Mouse (Mus musculus) right cerebral cortex, postnatal 10 days (tissue): ENCODE measurements around the gene Aloxe3.

Experiments
- DNase-seq, 2 experiments: peaks; one replicate each; pipeline ENCODE4 v3.0.0; 2021; ENCODE audit warnings: low spot score in 2 of 2

The Aloxe3 gene

DNA sequence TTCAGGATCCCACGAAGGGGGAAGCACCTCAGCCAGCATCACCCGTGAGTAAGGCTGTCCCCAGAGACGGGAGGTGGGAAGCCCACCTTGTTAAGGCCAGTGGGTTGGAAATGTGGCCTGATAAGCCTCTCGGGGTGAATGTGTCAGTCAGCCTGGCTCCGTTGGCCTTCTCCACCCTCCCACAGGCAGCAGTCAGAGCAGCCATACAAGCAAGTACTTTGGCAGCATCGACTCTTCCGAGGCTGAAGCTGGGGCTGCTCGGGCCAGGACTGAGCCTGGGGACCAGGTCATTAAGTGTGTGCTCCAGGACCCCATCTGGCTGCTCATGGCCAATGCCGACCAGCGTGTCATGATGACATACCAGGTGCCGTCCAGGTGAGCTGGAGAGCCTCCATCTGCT lies 18.0 kb upstream of the Aloxe3 start:
- peak in 1 of 2 experiments; percentile 36 for DNase-seq

DNA sequence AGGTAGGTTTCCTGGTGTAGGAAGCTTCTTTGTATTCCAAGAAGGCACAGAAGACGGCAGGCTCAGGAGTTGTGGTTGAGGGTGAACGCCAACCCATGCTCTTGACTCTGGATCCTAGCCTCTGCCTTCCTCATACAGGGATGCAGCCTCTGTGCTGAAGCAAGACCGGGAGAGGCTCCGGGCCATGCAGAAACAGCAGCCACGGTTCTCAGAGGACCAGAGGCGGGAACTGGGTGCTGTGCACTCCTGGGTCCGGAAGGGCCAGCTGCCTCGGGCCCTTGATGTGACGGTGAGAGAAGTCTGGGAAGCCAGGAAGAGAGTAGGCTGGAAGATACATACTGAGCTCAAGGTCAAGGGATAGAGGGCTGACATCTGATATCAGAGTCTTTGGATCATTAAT lies 17.5 kb upstream of the Aloxe3 start:
- peak in 1 of 2 experiments; percentile 28 for DNase-seq

DNA sequence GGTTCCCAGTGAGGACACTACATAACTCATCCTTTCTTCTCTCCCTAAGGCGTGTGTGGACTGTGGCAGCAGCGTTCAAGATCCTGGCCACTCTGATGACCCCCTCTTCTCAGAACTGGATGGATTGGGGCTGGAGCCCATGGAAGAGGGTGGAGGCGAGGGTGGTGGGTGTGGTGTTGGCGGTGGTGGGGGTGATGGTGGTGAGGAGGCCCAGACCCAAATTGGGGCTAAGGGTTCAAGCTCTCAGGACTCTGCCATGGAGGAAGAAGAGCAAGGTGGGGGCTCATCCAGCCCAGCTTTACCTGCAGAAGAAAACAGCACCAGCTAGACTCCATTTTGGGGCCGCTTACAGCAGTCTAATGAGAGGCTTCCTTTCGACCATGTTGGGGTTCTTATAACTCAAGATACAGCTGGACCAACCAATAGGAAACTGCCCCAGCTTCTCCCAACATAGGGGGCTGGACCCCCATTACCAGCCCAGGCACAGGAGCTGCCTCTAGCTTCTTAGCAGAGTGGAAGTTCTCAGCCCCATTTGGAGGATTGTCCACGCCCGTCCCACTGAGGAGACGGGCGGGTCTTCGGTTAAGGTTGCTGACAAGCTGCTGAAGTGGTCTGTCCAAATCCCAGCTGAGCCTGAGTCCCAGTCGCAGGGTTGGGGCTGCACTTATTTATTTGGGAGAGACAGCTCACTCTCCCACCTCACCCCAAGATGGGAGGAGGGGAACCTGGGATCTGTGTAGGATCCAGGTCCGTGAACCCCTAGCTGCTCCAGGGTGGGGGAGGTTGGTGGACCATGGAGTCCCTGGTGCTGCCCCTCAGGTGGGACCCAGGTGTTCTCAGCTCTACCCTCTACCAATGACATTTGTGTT lies 16.4 kb upstream of the Aloxe3 start:
- peak in 1 of 2 experiments; percentile 42 for DNase-seq

DNA sequence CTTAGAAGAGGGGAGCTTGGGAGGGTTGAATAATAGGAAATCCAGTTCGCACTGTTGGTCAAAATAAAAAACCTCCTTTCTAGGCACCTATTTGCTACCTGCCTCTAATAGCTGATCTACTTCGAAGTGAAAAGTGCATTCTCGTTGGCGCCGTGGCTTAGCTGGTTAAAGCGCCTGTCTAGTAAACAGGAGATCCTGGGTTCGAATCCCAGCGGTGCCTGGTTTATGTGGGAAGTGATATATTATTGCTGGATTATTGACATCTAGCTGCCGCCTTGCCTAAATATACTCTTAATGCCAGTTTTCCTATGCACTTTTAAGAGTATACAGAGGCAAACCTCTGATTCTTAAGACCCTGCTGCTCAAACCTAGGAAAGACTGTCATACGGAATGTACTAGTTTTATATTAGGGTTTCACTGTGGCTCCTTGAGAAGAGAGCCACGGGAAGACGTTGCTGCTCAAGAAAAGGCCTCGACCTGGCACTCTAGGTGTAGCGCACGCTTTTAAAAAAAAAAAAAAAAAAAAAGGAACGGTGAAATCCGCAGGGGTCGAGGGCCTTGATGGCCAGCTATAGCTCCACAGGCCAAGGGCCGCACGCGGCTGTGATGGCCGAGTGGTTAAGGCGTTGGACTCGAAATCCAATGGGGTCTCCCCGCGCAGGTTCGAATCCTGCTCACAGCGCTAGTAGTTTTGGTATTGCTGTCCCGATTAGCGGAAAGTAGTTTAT lies 15.2 kb upstream of the Aloxe3 start:
- DNase-seq: peak; percentile 91 to 95

DNA sequence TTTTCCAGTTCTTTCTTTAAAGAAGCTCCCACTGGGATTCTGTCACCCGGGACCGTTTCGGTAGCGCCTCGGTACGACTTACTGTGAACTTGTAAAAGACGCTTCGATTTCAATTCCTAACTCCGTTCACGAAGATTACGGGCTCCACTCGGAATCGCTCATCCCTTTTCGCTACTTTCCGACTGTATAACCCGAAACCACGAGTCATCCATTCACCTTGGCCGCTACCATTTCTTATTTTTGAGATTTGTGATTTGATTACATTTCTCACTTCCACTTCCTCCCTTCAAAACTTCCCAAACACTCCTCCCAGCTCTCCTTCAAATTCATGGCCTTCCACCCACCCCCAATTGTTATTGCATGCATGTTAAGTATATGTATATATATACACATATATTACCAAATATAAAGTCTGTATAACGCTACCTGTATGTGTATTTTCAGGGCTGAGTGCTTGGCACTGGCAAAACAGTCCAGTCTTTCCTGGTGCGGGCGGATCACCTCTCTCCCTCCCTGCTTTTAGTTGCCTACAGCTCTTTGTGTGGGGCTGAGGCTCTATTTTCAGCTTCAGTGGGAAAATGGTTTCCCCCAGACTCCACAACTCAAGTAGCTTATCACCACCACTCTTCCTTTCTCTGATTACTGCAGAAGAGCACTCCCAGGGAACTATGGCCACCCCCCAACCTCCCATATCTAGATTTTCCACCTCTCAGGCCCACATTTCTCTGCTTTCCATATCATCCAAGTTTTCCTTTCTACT lies 14.5 kb upstream of the Aloxe3 start:
- DNase-seq: no peak

DNA sequence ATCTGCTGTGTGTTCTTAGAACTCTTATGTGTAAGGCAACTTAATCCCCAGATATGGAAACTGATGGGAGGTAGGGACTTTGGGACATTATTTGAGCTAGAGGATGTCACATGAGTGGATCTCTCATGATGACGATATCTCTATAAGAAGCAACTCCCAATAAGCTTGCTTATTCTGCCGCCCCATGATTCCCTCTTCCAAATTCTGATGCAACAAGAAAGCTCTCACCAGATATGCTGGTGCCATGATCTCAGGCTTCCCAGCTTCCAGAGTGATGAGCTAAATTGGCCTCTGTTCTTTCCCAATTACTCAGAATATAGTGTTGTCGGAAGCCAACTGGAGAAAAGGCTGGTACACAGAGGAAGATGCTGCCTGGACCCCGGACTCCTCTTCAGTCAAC lies 13.8 kb upstream of the Aloxe3 start:
- DNase-seq: peak in 1 of 2 experiments; percentile 60

DNA sequence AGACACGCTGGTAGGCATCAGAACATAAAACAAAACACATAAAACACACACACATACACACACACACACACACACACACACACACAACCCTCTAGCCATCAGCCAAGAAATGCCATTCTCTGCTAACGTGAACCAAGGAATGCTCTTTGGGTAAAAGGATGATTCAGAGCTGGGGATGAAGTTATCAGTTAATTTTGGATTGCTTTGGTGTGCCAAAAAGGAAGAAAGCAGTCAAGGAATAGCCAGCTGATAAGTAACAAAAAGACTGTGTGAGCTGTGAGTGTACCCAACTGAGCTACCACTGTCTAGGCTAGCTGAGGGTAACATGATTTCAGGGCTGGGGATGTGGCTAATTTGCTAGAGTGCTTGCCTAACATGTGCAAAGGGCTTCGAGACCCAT lies 11.7 kb upstream of the Aloxe3 start:
- no peak for DNase-seq

DNA sequence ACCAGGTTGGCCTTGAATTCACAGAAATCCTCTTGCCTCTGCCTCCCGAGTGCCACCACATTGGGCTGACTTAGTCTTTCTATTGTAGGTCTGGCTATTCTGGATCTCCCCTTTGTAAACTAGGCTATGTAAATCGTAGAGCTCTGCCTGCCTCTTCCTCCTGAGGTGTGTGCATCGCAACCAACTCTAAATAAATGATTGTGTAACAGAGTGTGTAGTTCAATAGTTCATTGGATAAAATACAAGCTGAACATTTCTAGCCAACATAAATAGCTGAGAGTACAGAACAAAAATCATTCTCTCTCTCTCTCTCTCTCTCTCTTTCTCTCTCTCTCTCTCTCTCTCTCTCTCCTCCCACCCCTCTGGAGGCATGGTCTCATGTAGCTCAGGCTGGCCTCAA lies 11.1 kb upstream of the Aloxe3 start:
- no peak for DNase-seq

DNA sequence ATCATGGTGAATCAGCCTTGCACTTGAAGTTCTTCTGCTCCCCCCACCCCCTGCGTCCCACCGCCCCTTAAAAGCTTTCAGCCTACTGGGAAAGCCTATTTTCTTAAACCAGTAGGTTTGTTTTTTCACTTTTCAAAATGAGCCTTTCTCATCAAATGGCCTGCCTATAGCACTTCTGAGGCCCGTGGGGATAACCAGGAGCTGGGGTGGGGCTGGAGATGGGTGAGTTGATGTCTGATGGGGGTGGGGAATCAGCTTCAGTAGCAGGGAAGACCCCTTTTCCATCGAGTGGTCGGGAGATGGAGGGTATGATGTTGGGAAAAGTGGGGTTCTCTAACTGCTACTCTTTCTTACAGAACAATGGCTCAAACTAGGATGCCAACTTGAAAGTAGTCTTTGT lies 8.9 kb upstream of the Aloxe3 start:
- DNase-seq: no peak

DNA sequence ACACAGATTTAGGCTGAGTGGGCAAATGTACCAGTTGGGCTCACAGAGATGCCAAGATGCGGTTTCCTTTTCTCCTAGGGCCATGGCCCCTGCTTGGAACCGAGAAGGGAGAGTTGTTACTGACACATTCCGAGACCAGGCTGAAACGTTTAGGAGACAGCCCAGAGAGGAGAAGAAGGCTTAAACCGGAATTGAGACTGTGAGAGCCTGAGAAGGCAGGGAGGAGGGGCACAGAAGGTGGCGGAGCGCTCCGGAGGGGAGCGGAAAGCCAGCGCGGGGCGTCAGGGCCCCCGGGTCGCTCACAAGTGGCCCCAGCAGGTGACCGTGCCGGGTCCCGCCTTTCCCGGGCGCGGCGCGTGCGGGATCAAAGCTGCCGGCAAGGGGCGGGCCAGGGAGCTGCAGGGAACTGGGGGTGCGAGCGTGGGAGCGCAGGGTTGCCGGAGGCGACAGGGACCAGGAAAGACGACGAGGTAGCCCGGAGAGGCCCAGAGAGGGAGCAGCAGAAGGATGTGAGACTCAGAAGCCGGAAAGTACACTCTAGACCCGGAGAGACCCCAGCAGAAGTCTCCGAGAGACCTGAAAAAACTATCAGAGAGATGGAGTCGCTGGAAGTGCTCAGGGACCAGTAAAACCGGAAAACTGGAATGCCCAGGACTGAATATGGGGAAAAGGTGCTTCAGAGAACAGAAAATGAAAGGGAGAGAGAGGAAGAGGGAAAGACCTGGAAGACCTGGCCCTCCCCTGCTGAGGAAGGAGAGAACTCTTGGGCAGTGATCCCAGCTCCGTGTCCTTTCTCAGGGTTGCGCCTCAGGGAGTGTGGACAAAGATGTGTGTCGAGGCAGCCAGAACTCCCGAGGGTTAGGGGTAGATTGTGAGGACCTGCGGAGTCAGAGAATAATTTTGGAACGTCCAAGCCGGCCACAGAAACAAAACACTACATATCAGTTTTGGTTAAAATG lies 7.7 kb upstream of the Aloxe3 start:
- DNase-seq: peak; percentile 63 to 67

DNA sequence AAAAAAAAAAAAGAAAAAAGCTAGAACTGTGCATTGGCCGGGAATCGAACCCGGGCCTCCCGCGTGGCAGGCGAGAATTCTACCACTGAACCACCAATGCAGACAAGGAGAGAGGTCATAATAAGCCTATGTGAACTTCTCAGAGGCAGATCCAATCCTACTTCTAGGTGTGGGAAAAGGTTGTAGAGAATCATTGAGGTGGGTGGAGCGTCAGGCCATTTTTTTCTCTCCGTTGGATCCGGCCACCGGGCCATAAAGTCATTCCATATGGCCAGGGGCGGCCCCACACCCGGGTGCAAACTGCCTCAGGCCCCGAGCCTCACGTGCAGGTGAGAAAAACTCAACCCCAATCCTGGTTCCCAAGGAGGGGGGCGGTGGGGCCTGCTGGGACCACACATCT lies 6.9 kb upstream of the Aloxe3 start:
- peak; percentile 77 to 84 for DNase-seq

DNA sequence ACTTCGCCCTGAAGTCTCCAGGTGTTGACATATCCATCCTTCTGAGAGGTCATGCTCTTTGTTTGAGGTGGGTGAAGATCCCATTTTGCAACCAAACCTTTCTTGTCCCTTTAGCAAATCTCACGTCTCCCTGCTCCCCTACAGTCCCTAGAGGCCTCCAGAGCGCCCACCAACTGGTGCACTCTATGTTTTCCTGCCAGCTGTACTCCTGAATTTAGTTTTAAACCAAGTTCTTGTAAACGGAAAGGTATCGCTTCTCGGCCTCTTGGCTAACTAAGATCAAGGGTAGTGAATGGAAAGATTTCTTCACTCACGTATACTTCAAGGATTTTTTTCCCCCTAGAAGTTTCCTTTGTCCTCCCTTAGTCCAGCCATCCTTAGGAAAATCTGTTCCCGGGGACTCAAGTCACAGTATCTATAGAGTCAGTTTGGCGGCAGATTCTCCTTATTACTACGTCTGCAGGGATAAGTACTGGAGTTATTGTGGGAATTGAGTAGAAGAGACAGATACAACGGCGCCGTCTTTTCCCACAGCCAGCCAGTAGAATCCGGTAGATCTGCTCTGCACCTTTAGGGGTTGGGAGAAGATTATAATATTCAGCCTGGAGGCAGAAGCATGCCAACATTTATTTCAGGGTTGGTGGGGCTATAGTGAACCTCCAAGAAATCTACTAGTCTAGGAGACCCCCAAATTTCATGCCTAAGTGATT lies 6.1 kb upstream of the Aloxe3 start:
- no peak for DNase-seq

DNA sequence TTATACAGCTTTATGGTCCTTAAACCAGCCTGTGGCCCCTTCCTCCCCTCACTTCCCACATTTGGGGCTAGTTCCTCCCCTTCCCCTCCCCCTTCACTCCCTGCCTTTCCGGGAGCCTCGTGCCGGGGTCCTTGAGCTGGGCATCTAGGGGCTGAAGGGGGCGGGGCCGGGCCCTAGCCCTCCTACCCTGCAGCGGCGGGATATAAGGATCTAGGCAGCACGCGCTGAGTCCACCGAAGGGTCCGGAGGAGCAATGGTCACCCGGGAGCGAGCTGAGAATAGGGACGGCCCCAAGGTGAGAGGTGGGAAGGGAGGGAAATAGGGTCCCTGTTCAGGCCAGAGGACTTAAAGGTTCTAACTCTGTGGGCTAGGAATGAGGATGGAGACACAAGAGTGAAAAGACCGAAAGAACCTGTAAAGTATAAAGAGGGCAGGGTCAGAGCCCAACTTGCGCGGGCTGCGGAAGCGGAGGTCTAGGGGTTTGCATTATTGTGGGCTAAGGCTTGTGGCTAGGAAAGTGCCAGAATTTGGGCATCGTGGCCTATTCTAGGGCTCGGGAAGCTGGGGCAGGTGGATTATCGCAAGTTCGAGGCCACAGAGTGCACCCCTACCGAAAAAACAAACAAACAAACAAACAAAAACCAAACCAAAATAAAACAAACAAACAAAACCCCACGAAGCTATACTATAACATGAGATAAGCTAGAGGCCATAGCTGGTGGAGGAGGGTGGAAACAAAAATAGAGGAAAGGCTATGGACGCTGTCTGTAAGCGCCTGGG lies 5.3 kb upstream of the Aloxe3 start, which contains the start of gene Hes7:
TSS of gene Hes7 (plus strand) at position 184 of the 780 bp plus-strand sequence.
- DNase-seq: peak in 1 of 2 experiments; percentile 46

DNA sequence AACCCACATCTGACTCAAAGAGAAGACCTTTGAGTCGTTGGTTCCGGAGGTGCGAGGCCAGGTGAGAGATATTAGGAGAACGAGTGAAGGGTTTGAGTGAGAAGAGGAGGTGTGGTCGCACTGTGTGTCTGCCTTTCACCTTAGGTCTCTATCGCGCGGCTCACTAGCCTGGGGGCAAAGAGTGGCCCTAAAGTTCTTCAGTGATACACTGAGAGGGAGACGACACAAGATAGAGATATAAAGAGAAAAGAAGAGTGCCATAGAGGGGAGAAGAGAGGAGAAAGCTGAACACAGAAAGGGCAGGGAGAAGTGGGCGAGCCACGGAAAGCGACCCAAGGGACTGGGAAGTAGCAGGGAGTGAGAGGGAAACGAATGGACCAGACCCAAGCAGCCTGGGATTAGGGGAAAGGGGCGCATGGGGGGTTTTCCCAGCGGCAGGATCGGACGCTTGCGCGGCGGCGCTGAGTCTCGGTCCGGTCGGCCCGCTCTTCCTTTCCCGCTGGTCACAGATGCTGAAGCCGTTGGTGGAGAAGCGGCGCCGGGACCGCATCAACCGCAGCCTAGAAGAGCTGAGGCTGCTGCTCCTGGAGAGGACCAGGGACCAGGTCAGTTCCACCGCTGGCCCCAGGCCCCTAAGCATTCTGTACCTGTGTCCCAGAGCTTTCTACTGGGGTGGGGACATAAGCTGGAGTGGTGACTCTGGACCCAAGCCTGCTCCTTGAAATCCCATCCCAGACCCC lies 4.5 kb upstream of the Aloxe3 start:
- peak in 1 of 2 experiments; percentile 45 for DNase-seq

DNA sequence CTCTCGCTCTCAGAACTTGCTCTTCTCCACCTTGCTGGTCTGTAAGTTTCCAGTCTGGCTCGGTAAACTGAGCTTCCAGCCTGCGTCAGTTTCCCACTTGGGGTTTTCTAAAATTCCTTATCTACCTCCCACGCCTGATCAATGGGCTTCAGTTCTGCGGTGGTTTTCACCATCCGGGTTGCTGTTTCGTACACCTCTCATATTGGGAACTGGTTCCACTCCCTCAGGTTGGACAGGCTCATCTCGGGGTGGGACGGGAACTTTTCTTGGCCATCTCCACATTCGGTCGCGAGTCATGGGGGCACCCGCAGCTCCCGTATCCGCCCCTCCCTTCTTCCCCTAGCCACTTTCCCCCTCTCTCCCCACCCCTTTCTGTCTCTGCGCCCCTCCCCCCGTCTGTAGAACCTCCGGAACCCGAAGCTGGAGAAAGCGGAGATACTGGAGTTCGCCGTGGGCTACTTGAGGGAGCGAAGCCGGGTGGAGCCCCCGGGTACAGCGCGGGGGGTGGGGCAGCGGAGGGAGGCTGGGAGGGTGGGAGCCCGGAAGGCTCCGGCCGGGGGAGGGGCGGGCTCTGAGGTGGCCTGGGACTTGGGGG lies 3.9 kb upstream of the Aloxe3 start:
- peak in 1 of 2 experiments; percentile 73 for DNase-seq

DNA sequence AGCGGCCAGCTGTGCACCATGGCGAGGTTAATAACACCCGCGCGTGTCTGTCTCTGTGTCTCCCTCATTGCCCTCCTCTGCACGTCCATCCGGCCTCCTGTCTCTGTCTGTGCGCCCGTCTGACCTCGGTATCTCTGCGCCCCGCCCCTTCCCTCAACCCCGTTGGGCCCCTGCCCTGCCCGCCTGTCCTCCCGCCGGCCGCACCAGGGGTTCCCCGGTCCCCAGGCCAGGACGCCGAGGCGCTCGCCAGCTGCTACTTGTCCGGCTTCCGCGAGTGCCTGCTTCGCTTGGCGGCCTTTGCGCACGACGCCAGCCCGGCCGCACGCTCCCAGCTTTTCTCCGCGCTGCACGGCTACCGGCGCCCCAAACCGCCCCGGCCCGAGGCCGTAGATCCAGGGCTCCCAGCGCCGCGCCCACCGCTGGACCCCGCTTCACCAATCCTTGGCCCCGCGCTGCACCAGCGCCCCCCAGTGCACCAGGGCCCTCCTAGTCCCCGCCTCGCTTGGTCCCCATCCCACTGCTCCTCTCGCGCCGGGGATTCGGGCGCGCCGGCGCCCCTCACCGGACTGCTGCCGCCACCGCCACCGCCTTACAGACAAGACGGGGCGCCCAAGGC lies 3.3 kb upstream of the Aloxe3 start, which contains the start of gene 9130213A22Rik:
TSS of gene 9130213A22Rik (minus strand) at position 254 of the 616 bp plus-strand sequence.
- DNase-seq: peak; percentile 93 to 94

DNA sequence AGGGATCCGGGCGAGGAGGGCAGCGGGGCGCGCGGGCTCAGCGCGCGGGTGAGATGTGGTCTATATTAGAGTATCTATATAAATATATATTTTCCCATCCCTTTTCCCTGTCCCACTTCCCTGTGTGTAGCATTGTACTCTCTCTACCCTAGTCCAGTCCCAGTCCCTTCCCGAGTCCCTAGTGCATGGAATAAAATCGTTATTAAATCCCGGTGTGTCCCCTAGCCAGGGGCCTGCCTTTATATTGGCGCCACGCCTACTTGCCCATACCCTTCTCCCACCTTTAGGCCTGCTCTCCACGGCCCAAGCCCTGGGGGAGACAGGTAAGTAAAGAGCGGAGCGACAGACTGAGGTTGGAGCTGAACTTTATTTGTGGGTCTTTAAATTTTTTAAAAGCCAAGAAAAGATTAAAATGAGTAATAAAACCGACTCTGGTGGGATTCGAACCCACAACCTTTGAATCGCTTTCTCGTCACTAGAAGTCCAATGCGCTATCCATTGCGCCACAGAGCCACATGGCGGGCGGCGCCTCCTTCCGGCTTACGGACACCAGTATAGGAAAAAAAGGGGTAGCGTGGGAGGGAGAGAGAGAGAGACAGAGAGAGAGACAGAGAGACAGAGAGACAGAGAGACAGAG lies 2.5 kb upstream of the Aloxe3 start:
- peak; percentile 95 for DNase-seq
